Mouse (Mus musculus): ENCODE results near the gene Prn.

- TF ChIP-seq POLR2A (IDR thresholded peaks at IDR 0.05; ENCODE audit: extremely low read depth, insufficient read depth, low read length): no peak
- TF ChIP-seq CTCF (IDR thresholded peaks at IDR 0.05; ENCODE audit: extremely low read depth, insufficient read depth, low read length): no peak
Measured at GRCm38 (mm10) chr2:131993563-131994088, 83.9 kb downstream of the Prn start.
